Mouse (Mus musculus): Measurements from ENCODE around the gene Ccdc81. TPM values are rescaled to one million over a fixed set of nuclear protein-coding genes. Genes with fewer than 3 reads are reported as not detected.

Ccdc81 gene
- total RNA-seq (2021) (under 1 TPM; 0.14 to 0.28 TPM), polyA plus RNA-seq (2012; rRNA removed) (not detected in 2 replicates)
- long read RNA-seq, result 0 reads

DNA sequence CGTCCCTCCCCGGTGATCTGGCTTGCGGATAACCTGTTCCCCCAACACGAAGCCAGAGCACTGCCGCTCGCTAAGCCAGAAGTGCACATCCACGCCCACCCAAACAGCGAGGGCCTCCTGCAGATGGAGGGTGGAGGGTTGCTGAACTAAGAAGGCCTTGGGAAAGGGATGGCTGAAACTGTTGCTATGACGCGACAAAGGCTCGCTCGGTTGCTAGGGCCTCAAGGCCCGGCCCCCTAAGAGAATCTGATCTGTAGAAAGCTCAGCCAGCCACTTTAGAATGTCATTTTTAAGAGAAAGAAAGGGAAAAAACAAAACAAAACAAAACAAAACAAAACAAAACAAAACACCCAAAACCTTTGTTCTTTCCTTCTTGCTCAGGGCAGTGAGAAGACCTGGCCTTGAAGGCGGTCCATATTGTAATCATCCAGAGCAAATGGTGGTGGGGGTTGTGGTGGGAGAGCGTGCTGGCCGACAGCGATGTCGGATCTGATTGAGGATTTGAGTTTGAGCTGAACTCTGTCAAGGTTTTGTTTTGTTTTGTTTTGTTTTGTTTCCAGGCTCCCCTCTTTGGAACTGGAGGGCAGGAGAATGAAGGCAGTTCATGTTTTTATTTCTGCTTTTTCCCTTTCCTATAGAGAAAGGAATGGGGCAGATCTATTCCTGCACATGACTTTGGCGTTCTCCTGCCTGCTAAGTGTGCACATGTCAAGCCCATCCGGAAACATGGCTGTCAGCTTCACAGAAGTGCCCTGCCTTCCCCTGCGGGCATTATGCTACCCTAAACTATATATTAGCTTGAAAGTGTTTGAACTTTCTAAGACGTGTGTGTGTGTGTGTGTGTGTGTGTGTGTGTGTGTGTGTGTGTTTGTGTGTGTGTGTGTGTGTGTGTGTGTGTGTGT, at the start of gene Ccdc81:
Gene Ccdc81, minus strand, starts transcription at position 188 of the 902 bp plus-strand sequence.
- DNase-seq, result peak; percentile 32

DNA sequence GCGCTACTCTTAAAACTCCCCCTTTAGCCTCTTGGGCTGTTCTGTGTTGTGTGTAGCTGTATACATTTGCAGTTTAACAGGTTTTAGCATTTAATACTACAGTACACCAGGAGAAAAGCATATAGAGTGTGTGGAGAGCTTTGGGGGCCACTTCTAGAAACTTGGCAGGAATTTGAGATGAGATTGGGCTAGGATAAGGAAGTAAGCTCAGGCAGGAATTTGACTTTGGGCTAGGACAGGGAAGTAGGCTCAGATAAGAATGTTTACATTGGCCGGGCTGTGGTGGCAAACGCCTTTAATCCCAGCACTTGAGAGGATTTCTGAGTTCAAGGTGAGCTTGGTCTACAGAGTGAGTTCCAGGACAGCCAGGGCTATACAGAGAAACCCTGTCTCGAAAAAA, 46.0 kb upstream of the Ccdc81 start:
- no peak for DNase-seq

- DNase-seq, result no peak
Measured at GRCm38 (mm10) chr7:89948026-89948425, 44.6 kb upstream of the Ccdc81 start.

- DNase-seq, result peak; percentile 94
Measured at GRCm38 (mm10) chr7:89940571-89941463, 37.4 kb upstream of the Ccdc81 start, which contains the start of gene Hikeshi. Hikeshi (minus strand) TSS chr7:89941204.

- peak; percentile 14 for DNase-seq
Measured at GRCm38 (mm10) chr7:89939497-89940353, 36.3 kb upstream of the Ccdc81 start.

- DNase-seq, result no peak
Measured at GRCm38 (mm10) chr7:89923441-89924180, 20.2 kb upstream of the Ccdc81 start.

- no peak for DNase-seq
Measured at GRCm38 (mm10) chr7:89917776-89918175, 14.3 kb upstream of the Ccdc81 start.

GRCm38 (mm10) chr7:89916711-89917110, 13.3 kb upstream of the Ccdc81 start:
- DNase-seq, result no peak

DNA sequence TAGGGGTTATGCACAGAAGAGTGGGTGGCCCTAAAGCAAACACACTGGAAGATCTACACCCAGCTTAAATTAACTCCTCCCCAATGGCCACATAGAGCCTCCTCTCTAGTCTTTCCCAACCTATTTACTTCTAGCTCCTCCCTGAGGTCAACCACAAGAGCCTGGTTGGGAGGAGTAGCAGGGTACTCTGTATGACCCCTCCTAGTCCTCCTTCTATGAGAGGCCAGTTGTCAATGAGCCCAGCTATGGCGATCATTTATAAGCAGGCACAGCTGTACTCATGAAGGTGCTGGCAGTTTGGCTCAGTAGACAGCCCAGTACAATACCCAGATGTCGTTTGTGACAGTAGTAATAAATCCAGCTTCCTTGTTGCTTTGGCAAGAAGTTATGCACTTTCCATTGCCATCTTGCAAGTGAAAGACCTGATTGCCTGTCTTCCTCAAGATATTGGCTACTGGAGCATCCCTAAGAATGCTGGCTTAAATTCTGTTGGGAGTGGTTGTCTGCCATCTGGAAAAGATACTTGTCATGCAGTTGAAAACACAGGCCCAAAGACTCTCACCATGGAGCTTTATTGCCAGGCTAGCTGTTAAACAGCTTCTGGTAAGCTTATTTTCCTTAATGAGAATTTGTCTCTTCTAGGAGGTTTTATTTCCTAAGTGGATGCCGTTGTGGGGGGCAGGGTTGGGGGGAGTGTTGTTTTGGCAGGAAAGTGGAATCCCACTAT, 10.2 kb upstream of the Ccdc81 start:
- no peak for DNase-seq

DNA sequence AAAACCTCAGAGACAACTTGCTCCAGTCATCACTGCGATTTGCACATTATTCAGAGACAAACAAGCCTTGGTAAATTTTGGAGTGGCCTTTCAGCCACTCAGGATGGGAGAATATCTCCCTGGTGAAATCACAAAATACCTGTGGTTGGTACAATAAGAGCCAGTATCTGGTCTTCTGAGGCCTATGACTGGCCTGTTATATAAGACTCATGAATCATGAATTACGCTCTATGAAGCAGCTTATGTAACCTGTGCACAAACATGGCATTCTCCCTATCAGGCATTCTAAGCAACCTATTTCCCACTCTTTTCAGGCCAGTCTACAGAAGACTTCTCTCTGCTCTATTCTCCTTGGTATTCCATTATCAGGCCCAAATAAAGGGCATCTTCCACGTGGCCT, 8.9 kb upstream of the Ccdc81 start:
- DNase-seq, result no peak

GRCm38 (mm10) chr7:89909711-89910110, 6.3 kb upstream of the Ccdc81 start:
- DNase-seq, result no peak

GRCm38 (mm10) chr7:89908899-89909621, 5.6 kb upstream of the Ccdc81 start:
- no peak for DNase-seq

GRCm38 (mm10) chr7:89908421-89908820, 5.0 kb upstream of the Ccdc81 start:
- no peak for DNase-seq

- peak; percentile 82 for DNase-seq
Measured at GRCm38 (mm10) chr7:89907950-89908349, 4.5 kb upstream of the Ccdc81 start.

DNA sequence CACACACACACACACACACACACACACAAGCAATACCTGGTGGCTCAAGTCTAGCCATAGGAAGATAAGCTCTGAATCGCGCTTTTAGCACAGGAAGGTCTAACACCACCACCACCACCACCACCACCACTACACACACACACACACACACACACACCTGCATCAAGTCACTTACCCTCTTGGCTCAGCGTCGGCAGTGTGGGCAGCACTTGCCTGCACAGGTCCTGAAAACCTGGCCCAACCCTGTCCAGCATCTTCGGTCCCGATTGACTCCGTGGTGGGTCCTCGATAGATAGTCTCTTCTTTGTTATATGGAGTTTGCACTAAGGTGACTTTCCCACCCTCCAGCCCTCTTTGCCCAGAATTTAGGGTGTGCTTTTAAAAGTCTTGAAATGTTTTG, 422 bp downstream of the Ccdc81 start:
- DNase-seq, result no peak

DNA sequence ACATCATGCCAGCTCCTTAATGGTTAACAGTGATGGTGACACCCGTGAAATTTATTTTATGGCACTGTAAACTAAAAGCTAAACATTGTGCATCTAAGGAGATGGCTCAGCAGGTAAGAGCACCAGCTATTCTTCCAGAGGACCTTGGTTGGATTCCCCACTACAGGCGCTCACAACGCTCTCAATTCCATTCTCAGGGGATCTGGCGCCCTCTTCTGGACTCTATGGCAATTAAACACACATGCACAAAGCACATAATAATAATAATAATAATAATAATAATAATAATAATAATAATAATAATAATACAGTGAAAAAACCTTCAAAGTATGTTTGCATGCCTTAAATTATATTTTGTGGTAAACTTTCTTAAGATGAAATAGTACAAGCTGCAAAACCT, 11.6 kb downstream of the Ccdc81 start:
- peak; percentile 19 for DNase-seq

DNA sequence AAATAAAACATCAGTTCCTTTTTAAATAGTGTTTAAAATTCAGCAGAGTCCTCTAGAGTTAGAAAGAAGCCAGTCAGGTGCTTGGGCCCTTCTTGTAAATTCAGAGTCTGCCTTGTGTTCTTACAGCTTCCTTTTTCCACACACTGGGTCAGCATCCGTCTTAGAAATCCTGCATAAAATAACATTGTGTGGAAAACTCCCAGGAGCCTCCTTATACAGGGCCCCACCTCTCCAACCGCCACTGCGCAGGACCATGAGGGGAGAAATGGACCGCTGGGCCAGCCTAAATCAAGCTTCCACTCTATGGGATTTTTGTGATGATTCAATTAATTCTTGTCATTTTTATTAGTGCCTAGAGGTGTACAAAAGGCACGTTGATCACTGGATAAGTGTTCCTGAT, 12.0 kb downstream of the Ccdc81 start:
- no peak for DNase-seq

DNA sequence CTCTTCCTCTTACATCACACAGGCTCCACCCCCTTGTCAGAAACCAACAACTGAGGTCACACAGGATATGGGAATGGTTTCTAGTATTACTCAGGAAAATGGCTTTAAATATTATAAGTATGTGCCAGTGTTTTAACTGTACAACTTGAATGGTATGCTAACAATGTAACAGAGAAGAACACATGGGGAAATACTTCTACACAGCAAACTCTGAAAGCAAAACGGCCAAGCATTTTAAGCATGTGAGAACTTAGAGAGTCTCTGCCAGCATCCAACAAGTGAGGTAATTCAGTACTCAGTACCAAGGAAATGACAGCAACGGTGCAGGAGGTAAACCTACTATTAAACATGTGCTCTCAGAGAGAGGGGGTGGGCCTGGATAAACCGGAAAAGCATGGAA, 18.9 kb downstream of the Ccdc81 start:
- no peak for DNase-seq

GRCm38 (mm10) chr7:89879686-89880085, 23.7 kb downstream of the Ccdc81 start:
- DNase-seq, result no peak

DNA sequence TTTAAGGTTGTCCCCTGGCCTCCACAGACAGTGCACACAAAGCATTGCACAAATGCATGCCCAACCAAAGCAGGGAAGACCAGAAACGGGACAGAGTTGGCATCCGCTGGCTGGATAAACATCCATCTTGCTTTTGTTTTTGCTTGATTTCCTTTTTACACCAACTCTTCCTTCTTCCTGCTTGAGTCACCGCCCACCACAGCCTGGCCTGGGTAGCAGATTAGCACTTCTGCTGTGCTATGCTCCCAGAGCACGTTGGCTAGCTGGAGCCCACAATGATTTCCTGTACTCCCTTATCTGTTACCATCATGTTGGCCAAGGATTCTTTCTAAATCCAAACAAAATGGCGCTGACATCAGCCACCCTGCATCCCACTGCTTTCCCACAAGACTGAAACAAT, 36.2 kb downstream of the Ccdc81 start:
- no peak for DNase-seq

All from adrenal gland, adult 2 months (tissue).